Mouse (Mus musculus) adrenal gland, postnatal 25 days (tissue): ENCODE results near the gene Mdk. TPM values are rescaled to one million over a fixed set of nuclear protein-coding genes. Genes with fewer than 3 reads are reported as not detected.

Experiments used
- DNase-seq: peaks from one replicate; pipeline ENCODE4 v3.0.0; 2021; ENCODE audit warnings: mixed read lengths
- total RNA-seq: library from RNA; stranded (reverse); gene quantifications from 2 replicates; pipeline ENCODE4 v1.2.3, GENCODE M21; 2021

The Mdk gene
- total RNA-seq, 1 experiment from 2014 or later, result 5.8 TPM

DNA sequence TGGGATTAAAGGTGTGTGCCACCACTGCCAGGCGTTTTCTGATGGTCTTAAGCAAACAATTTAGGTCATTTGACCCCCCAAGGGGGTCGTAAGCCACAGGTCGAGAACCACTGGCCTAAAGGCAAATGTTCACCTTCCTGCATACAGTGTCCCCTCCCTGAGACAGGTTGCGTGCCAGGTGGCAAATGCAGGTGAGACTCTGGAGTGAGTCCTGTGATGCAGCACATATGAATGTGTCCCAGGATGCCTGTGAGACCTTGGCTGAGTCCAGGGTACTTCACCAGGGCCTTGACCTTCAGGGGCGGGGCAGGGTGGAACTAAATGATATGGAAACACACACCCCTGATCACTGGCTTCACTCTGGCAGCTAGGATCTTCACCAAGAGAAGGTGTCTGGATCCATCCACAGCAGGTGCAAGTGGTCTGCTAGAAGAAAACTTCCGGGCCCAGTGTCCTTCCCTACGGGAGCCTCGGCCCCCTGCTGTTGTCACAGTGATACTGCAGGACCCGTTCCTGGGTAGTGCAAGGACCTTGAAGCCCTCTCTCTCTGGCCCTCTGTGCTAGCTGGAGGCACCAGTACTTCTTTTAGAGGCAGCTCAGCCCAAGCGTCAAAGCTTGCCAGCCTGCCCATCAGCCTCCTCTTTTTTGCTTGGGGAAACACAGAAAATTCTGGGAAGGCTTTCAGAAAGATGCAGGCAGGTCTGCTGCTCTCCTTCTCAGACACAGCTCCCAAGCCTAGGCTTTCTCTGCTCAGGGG is 26.8 kb upstream of the Mdk start:
- DNase-seq, result peak; percentile 66

DNA sequence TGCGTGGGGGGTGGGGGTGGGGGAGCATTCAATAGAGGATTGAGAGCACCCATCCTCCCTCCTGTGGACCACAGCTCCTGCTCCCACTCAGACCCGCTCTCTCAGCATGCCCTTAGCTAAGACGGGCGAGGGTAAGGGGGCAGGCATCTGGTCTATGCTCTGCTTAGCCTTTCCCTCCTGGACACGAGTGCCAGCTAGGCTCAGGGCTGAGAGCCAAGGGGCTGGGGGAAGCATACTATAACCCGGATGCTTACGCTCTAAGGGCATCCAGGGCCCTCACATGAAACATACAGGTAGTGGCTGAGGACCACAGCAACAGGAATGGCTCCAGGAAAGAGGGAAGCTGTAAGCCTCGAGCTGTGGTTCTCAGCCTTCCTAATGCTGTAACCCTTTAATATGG is 26.0 kb upstream of the Mdk start:
- DNase-seq, result no peak

DNA sequence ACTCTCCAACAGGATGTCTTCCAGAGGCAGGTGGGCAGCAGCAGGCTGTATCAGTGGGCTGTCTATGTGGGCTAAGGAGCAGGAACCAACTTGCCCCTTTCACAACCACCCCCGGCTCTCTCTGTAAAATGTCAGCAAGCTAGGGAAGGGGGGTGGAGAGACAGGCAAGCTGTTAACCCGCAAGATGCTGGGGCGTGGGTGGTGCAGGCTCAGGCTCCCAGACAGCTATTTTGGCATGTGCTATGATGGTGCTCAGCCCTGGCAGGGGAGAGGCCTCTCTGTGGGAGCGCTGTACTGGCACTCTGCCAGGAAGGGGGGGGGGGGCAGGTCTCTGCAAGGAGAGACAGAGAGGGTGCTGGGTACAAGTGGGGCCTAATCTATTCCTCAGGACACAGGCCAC is 25.0 kb upstream of the Mdk start:
- DNase-seq, result no peak

DNA sequence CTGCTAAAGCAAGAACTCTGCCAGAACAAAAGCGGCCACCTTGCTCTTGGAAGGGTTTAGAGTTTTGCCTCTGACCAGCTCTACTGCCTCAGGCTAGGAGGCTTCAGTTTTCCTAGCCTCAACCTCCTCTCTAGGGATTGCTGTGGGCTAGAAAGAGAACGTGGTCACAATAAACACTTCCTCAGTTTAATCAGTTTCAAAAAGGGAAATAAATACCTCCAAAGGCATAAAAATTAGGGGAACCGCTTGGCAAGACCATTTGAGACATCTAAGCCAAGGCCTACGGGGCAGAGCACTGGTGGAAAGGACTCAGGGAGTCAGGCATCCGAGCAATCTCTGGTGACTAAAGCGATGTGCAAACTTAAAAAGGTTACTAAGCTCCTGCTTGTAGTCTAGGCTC is 23.8 kb upstream of the Mdk start:
- no peak for DNase-seq

DNA sequence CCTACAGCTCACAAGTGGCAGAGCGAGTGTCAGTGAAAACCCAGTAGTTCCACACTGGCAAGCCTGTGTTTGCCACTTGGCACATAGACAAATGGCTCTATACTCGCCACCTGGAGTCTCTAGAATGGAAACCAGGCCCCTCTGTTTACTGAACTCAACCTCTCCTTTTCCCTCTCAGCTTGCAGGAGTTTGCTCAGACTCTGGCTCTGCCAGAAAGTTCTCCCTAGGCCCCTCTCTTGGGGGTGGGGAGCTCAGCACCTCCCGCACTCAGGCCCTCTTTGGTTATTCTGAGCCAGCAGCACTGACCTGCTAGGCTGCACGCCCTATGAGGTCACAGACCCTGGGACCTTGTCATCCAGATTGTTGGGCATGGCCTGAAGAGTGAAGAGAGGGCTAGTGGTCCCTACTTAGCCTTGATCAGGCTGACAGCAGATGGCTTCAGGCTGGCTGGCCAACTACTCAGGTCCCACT is 23.1 kb upstream of the Mdk start:
- no peak for DNase-seq

DNA sequence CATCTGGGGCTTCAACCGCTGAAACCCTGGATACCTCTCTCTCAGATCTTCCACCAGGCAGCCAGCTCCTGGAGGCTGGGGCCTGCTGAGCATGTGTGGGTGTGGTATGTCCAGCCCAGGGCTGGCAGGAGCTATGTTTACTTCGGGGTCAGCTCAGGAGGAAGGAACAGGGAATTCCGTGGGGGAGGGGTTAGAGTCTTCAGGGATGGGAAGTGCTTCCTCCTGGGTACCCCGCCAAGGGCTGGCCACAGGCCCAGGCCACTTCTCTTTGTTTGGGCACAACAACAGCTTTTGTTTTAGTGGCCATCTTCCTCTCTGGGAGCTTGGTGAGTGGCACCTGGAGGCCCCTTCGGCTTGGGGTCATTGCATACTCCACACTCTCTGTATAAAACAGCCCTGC is 21.7 kb upstream of the Mdk start:
- DNase-seq, result peak; percentile 53

DNA sequence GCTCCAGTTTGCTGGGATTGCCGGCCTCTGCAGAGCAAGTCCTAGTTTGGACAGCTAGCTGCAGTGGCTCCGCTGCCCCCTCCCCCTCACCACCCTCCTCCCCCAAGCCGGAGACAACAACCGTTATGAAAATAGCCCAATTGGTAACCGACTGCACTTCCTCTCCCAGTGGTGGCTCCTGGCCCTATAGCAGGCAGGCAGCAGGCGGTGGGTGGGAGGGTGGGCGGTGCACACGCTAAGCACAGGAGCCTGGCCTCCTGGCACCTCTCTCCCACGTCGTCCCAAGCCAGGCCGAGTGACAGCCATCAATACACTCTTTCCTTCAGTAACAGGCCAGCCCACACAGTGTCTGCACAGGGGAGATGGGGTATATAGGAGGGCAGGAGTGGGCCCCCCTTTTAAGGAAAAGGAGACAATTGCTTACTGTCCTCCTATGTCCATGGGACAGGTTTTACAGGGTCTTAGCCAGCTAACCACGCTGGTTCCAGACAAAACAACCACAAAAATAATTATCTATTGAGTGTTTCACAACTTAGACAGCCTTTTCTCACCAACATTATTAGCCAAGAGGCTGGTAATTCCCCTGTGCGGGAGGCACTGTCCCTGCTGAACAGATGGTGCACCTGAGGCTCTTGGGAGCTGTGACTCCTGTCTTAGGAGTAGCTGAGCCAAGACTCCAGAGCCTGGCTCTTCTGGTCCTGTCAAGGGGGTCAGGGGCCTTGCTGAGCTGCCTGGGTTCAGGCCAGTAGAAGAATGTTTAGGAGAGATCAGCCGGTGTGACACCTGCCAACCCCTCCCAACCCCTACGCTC is 18.4 kb upstream of the Mdk start:
- DNase-seq, result no peak

DNA sequence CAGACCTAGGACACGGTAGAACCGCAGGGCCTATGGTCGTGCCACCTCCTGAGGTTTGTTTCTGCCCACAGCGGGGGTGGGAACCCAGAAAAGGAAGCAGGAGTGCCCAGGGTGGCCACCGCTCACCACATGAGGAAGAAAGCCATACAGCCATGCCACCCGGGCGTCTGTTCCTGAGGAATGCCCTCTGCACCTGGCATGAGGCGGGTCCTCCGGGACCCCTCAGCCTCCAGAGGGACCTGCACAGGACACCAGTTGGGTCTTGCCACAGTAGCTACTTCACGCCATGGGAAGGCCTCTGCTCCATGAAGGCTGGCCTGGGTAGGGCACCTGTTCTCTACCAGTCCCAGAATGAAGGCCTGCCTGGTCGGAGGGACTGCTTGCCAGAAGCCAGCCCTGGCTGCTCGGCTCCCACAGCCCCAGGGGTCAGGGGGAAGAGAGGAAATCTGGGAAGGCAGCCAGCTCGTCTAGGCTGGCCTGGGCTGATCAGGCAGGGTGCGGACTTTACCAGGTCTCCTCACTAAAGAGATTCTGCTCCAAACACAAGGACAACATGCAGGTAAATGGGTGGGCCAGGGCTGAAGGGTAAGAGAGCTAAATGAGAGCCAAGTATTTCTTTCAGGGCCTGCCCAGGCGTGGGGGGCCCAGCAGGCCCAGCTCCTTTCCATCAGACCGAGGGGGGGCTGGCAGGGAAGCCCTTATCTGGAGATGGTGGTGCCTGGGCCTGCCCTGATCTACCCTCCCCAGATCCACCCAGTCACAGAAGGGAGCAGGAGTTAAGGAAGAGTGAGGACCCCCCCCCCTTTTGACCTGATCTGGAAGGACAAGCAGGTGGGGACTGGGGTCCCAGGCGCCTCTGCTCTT is 17.5 kb upstream of the Mdk start:
- DNase-seq, result peak; percentile 54

DNA sequence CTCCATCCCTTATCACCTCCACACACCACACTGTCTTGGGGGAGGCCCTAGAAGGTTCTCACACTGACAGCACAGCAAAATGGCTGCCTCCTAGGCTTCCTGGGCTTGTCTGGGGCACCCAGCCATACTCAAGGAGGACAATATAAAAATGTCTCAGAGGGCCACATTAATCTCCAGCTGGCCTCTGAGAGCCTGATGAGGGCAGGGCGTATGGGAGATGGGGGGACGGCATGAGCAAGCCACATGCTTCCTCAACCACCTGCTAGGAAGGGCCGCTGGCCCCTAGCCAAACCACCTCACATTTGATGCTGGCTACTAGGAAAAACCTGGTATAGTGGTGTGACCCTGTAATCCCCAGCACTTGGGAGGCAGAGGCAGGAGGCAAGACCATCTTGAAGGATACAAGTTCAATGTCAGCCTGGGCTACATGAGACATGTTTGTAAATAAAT is 16.7 kb upstream of the Mdk start:
- DNase-seq, result no peak

DNA sequence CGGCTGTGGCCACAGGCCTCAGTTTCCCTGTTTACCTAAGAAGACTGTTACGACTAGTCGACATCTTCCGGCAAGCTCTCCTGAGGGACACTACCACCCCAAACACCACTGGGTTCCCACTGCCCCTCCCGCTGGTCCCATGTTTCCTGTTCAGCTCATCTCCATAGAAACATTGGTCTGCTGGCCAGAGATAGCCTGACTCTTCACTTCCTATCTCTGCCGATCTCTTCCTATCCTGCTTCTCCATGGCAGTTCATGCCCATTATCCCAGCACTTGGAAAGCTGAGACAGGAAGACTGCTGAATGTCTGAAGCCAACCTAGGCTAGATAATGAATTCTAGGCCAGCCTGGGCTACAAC is 16.0 kb upstream of the Mdk start:
- DNase-seq, result no peak

DNA sequence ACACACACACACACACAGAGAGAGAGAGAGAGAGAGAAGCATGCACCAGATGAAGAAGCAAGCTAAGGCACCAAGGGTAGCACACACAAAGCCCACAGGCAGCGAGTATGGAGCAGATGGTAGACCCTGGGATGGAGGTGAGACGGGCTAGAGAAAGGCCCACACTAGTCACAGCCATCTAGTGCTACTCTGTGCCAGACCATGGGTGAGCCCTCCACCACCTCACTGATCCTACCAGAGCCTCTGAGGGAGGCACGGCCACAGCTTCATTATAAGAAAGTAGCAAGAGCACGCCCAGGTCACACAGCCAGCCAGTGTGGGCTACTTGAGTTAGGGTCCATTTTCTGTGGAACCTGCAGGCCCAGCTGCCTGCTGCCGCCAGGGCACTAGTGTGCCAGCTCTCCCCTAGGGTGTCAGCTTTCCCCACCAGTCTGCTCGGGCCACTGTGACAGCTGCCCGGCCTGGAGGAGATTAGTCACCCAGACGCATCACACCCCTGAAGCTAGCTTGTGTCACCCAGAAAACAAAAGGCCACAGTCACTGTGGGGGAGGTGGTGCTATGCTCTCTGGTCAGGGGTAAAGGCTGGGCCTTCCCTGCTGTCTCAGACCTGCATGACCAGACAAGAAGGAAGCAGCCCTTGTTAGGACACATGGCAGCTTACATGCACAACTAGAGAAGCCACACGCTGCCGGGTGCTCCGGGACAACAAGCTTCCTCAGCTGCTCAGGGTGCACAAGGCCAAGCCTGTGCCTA is 15.5 kb upstream of the Mdk start:
- DNase-seq, result peak; percentile 50

DNA sequence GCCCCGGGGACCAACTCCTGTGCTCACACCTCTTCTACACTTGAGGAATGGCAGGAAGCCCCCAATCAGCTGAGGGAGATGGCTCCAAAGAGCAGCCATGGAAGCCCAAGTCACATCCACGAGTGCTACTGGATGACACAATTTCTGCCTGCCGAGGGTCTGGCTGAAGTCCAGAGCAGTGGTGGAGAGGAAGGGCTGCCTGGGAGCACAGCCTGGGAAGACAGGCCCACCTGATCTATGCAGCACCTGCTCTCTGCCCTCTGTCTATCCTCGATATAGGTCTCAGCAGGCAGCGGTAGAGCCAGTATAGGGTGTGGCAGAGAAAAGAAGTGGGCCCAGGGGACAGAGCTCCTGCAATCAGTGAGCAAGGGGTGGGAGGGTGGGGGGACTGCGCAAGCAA is 14.7 kb upstream of the Mdk start:
- peak; percentile 54 for DNase-seq

DNA sequence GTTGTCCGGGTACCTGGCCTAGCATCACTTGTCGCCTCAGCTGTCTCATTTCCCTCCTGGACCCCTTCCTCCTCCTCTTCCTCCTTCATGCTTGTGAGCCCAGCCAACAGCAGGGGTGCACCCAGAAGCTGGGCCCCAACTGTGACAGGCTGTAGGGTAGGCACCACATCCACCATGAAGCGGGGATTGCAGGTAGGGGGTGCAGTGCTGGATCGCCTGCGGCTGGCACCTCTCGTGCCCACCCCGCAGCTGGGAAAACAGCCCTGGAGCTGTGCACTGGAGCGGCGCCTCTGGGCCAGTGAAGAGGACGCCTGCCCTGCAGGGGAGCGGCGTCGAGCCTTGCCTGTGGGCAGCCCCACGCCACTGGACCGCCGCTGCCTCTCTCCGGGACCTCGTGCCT is 13.4 kb upstream of the Mdk start, which contains the start of gene Gm9821:
Gene Gm9821 (plus strand): TSS at position 221 of the 400 bp plus-strand sequence.
- DNase-seq, result no peak

DNA sequence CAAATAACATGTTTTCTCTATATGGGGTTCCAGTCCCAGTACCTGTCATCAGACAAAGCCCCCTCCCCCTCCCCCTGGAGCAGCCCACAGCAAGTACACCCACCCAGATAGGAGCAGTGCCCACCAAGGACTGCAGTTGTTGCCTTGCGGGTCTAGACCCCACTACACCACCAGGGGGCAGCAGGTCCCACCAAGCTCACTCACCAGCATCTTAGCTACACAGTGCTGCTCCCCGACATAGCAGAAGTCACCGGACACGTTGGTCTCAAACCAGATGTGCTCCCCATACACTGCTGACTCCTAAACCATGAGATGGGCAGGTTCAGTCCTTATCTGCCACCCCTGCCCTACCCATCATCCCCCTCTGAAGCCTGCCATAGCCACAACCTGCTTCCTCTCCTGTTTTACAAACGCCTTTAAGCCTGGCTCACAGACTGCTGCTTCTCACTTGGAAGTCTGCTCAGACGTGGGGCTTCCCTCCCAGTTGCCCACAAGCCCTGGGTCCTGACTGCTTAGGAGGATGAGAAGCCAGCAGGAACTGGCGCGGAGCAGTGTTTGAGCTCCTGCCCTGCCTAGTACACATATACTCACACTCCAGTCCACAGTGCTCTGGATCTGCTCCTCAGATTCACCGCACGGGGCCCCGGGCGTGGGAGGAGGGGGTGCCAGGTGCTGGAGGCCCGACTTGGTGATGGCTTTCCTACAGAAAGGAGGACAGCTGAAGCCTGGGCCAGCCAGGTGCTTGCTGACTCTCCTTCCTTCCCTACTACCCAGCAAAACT is 12.3 kb upstream of the Mdk start:
- DNase-seq, result peak; percentile 82

DNA sequence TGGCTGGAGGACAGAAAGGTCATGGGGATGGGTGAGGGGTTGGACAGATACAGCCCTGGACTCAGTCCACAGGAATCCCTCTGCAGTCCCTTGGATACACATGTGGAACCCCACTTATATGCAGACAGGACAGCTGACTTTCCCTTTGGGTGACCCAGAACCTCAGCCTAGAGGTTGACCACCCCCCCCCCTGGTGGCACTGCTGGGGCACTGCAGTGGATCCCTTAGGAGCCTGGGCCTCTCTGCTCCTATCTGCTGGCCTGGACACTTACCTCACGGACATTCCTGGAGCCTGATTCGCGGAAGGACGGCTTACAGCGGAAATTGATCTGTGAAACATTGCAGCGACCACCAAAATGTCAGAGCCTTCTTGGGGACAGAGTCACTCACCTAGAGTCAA is 10.3 kb upstream of the Mdk start:
- no peak for DNase-seq

DNA sequence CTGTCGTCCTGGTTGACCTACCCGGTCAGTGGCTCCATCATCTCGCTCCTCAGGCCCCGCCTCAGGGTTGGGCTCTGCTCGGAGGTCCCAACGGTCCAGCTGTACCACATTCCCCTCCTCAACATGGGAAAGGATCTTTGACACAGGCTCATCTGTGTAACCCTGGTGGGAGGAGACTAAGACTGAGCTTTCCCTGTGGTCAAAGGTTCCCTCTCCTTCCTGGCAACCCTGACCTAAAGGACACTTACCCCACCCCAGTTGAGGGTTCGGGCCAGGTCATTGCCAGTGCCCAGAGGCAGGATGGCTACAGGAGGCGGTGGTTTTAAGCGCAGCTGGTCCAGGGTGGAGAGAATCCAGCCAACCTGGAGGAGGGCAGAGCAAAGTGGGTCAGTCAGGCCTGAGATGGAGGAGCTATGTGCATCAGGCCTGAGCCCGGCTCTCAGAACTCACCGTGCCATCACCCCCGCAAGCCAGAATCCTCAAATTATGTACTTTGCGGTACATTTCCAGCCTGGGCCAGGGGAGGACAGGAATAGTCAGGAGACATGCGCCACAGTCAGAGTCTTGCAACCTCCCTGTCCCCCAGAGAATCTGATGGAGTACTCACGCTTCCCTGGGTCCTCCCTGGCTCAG is 7.3 kb upstream of the Mdk start:
- no peak for DNase-seq

DNA sequence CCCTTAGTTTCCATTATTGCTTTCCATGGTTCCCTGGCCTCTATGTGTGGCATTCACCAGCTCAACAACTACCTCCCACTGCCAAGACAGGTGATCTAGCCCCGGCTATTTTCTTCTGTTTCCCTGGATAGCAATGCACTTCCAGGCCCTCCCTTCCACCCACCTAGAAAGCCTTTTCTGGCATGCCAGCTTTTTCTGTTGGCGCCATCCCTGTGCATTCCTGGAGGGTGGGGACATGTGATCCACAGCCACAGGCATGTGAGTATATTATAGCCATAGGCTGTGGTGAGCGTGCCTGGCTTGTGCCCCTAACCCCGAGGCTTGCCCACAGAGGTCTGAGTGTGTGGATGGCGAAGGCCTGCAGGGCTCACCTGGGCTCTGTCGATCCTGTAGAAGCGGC is 4.1 kb upstream of the Mdk start:
- no peak for DNase-seq

DNA sequence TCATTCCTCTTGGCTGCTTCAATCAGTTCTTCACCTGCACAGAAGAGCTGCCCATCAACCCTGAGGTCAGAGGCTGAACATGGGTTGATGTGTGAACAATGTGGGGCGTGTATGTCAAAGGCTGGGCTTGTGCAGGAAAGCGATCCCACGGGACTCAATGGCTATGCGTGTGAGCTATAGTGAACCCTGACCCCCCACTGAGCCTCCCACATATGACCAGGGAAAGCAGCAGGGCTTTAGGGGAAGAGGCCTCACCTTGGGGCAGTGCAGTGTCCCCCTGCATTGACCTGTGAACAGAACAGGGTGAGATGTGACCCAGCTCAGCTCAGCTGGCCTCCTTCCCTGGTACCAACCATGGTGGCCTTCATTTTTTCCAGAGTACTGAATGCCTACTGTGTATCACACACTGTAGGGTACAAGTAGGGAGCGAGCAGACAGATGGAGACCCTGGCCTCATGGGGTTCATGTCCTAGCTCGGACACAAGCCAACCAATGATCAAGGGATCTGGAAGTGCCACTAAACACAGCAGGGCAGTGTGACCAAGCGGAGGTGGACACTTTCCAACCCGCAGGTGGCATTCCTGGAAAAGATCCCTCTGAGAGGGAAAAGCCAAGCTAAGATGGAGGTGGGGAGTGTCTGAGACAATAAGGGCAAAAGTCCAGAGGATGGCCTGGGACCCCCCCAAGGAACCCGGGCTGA is 2.9 kb upstream of the Mdk start:
- DNase-seq, result no peak

DNA sequence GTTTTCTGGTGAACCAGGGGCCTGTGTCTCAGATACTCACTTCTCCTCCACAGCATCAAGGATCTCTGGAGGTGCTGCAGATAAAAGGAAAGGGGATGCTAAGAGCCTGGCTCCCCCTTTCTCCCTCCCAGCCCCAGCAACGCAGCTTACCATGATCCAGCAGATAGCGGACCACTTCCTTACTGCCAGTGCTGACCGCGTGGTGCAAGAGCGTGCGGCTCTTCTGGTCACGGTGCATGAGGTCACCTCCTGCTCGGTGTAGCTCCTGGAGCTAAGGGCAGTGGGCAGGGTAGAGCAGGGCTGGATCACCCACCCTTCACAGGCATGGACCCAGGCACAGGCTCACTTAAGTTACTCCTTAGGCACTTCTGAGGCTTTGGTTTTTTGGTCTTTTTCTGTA is 1.9 kb upstream of the Mdk start:
- no peak for DNase-seq

DNA sequence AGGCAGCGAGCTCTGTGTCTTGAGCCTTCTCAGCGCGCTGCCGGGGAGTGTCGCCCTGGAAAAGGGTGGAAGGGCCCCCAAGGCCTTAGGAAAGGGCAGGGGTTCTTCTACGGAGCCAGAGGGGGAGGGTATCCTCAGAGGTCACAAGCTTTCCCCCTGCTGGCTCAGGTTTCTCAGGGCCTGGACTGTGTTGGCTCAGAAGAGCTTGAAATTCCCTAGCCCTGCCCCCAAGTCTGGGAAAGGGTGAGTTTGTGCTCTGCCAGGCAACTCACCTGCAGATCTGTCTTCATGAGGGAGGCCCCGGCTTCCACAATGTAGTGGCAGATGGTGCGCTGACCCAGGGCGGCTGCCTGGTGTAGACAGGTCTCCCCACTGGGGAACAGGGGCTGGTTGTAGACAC is 1.4 kb upstream of the Mdk start:
- no peak for DNase-seq
